Mouse (Mus musculus): Measurements from ENCODE around the gene Gm21876.
"Not testable (repeated sequence)": the region's sequence is repeated elsewhere in the genome, so short reads cannot be mapped to it uniquely, and the experiment has no call there.

Gene Gm21876

GRCm38 (mm10) chrX:21175553-21175952 lies at the start of gene Gm21876:
Gene Gm21876 (minus strand): TSS chrX:21175653.
- DNase-seq: no peak

GRCm38 (mm10) chrX:21220422-21220821 lies 45.0 kb upstream of the Gm21876 start:
- no peak for DNase-seq

GRCm38 (mm10) chrX:21146675-21147074 lies 28.8 kb downstream of the Gm21876 start:
- DNase-seq: not testable (repeated sequence)

All from right cerebral cortex, postnatal 25 days (tissue).